Mouse (Mus musculus) hindbrain, embryonic 11.5 days (tissue): ENCODE data around the gene Tmcc1. TPM values are rescaled to one million over a fixed set of nuclear protein-coding genes. Genes with fewer than 3 reads are reported as not detected.

Source experiments
- ATAC-seq: fragments of 200-750 bp; cut with Nextera tagmentation; 2 replicates; pipeline ENCODE4 v1.8.0; 2017; ENCODE audit warnings: mild to moderate bottlenecking, moderate TSS enrichment, moderate library complexity; ENCODE audit not compliant: low FRiP score
- DNase-seq: peaks from one replicate; pipeline ENCODE4 v3.0.0-alpha.2; 2015; ENCODE audit warnings: low spot score
- H3K27ac ChIP-seq: fragments of 300-500 bp; sonication (generic); 2 replicates; pipeline ENCODE4 v1.5.1; 2014; ENCODE audit warnings: mild to moderate bottlenecking, low read depth, low read length
- H3K27me3 ChIP-seq: fragments of 300-500 bp; sonication (generic); 2 replicates; pipeline ENCODE4 v1.6.1; 2014; ENCODE audit warnings: mild to moderate bottlenecking, low read length, moderate library complexity, mixed read lengths; ENCODE audit not compliant: control insufficient read depth, insufficient read depth
- H3K36me3 ChIP-seq: fragments of 300-500 bp; sonication (generic); 2 replicates; pipeline ENCODE4 v1.6.1; 2014; ENCODE audit warnings: mild to moderate bottlenecking, low read length, moderate library complexity, mixed read lengths; ENCODE audit not compliant: control insufficient read depth, insufficient read depth
- H3K4me1 ChIP-seq: fragments of 300-500 bp; sonication (generic); replicated peaks from 2 replicates; pipeline ENCODE4 v1.6.1; 2014; ENCODE audit warnings: low read length, mixed read lengths; ENCODE audit not compliant: control insufficient read depth, insufficient read depth
- H3K4me2 ChIP-seq: fragments of 300-500 bp; sonication (generic); replicated peaks from 2 replicates; pipeline ENCODE4 v1.6.1; 2014; ENCODE audit warnings: mild to moderate bottlenecking, low read depth, low read length
- H3K4me3 ChIP-seq: fragments of 300-500 bp; sonication (generic); 2 replicates; pipeline ENCODE4 v1.5.1; 2014; ENCODE audit warnings: low read depth, low read length
- H3K9ac ChIP-seq: fragments of 300-500 bp; sonication (generic); 2 replicates; pipeline ENCODE4 v1.6.1; 2014; ENCODE audit warnings: low read depth, low read length
- H3K9me3 ChIP-seq: fragments of 300-500 bp; sonication (generic); 2 replicates; pipeline ENCODE4 v1.6.1; 2016; ENCODE audit warnings: low read length; ENCODE audit not compliant: control insufficient read depth
- whole genome bisulfite sequencing: fragments of 180-500 bp; shearing (Covaris S2); extraction: QIAGEN DNeasy Blood & Tissue Kit; methylation state at CpG from one replicate; pipeline ENCODE4 v1.1.7; 2014; 5-methylcytosine and 5-hydroxymethylcytosine counted together
- polyA plus RNA-seq: library from polyadenylated mRNA; unstranded; fragments of >200 nt; fragmentation: Nextera tagmentation; extraction: Ambion mirVana; gene quantifications from 2 replicates; pipeline ENCODE4 v1.2.1, GENCODE M21; 2014

Tmcc1 gene
- polyA plus RNA-seq, 1 experiment from 2014 or later, result 23.4 TPM

- peaks cover 10% of the 10 kb centered on the region for H3K4me1 ChIP-seq
- H3K4me2 ChIP-seq, result no peak overlapping the region
- 78% methylated on average over 7 of the region's 7 CpGs for WGBS
- H3K27me3 ChIP-seq, result peaks cover 12% of the 10 kb centered on the region
- no peak overlapping the region for H3K4me3 ChIP-seq
- ATAC-seq (no peak), DNase-seq (no peak)
- no peaks in the 10 kb centered on the region for H3K9me3 ChIP-seq
- no peak overlapping the region for H3K9ac ChIP-seq
- H3K27ac ChIP-seq, result no peak overlapping the region
- H3K36me3 ChIP-seq, result no peaks in the 10 kb centered on the region
Observed at GRCm38 (mm10) chr6:115998758-115999157, 194.5 kb downstream of the Tmcc1 start.

DNA sequence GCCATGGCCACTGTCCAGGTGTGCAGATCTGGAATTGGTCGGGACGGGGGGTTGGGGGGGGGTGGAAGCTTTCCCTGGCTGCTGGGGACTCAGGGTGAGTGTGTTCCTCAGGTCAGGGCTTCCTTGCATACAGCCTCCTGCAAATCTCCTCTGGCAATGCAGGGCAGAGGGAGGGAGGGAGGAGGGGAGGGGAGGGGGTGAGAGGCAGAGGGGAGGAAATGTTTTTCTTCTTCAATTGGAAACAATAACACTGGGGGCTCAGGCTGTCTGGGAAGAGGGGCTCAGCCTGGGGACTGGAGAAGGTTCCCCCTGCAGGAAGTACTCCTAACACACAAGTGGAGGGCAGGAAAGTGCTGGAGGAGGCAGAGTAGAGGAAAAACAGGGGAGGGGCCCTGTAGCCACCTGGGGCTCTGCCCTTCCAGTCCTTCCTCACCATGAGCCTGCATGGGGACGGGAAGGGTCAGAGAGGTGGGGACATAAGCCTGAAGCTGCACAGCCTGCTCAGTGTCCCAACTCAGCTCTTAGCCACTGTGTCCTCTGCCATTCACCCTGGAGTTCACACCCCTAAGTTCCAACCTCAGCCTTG lies 195.5 kb downstream of the Tmcc1 start:
- Histone ChIP-seq H3K9ac (no peak overlapping the region), H3K27me3 (peaks cover 21% of the 10 kb centered on the region), H3K9me3 (no peaks in the 10 kb centered on the region), H3K4me2 (0 out of 2 replicates have a peak overlapping the region, but pooled peaks have one; percentile 3), H3K36me3 (no peaks in the 10 kb centered on the region), H3K27ac (no peak overlapping the region), H3K4me1 (peaks cover 18% of the 10 kb centered on the region), H3K4me3 (no peak overlapping the region)
- DNase-seq, result no peak
- ATAC-seq, result no peak
- WGBS, result 23% methylated on average over 3 of the region's 3 CpGs

GRCm38 (mm10) chr6:115996171-115996851 lies 197.0 kb downstream of the Tmcc1 start:
- H3K4me1 ChIP-seq, result peaks cover 21% of the 10 kb centered on the region

GRCm38 (mm10) chr6:115995531-115995941 lies 197.8 kb downstream of the Tmcc1 start:
- H3K27ac ChIP-seq, result no peak overlapping the region
- H3K27me3 ChIP-seq, result peaks cover 31% of the 10 kb centered on the region
- ATAC-seq (no peak), DNase-seq (no peak)
- H3K4me1 ChIP-seq, result peaks cover 21% of the 10 kb centered on the region
- WGBS, result 70% methylated on average over 4 of the region's 4 CpGs
- H3K36me3 ChIP-seq, result no peaks in the 10 kb centered on the region
- H3K4me2 ChIP-seq, result no peak overlapping the region
- no peaks in the 10 kb centered on the region for H3K9me3 ChIP-seq
- H3K9ac ChIP-seq, result no peak overlapping the region
- no peak overlapping the region for H3K4me3 ChIP-seq

More at GRCm38 (mm10) chr6:115996171-115996851, 197.0 kb downstream of the Tmcc1 start:
- H3K27ac ChIP-seq, result no peak overlapping the region
- peaks cover 31% of the 10 kb centered on the region for H3K27me3 ChIP-seq
- no peak overlapping the region for H3K4me3 ChIP-seq
- H3K9me3 ChIP-seq, result no peaks in the 10 kb centered on the region
- H3K4me2 ChIP-seq, result no peak overlapping the region
- DNase-seq (no peak), ATAC-seq (no peak)
- H3K9ac ChIP-seq, result no peak overlapping the region
- no peaks in the 10 kb centered on the region for H3K36me3 ChIP-seq
- 43% methylated on average over 6 of the region's 6 CpGs for WGBS

- H3K9ac ChIP-seq, result peak within 1 kb of the TSS; percentile 40
- WGBS, result 0% methylated on average over 19 of the region's 51 CpGs
- ATAC-seq (peak; percentile 76), DNase-seq (peak; percentile 89)
- H3K27ac ChIP-seq, result 0 out of 2 replicates have a peak within 1 kb of the TSS, but pooled peaks have one; percentile 17
- no peaks in the 10 kb centered on the region for H3K9me3 ChIP-seq
- peak within 1 kb of the TSS; percentile 84 for H3K4me2 ChIP-seq
- H3K4me3 ChIP-seq, result peak within 1 kb of the TSS; percentile 46
- peaks cover 21% of the 10 kb centered on the region for H3K4me1 ChIP-seq
- peaks cover 31% of the 10 kb centered on the region for H3K27me3 ChIP-seq
- H3K36me3 ChIP-seq, result no peaks in the 10 kb centered on the region
Observed at GRCm38 (mm10) chr6:115994877-115995520, 198.3 kb downstream of the Tmcc1 start, which contains the start of gene Plxnd1. Gene Plxnd1, minus strand, starts transcription at chr6:115995005.

- H3K9ac ChIP-seq, result peak overlapping the region; percentile 40; the same call in 1 of the 2 replicates
- DNase-seq, result peak; percentile 50
- H3K27me3 ChIP-seq, result peaks cover 31% of the 10 kb centered on the region
- H3K27ac ChIP-seq, result 0 out of 2 replicates have a peak overlapping the region, but pooled peaks have one; percentile 17
- WGBS, result 2% methylated on average over 84 of the region's 93 CpGs
- no peaks in the 10 kb centered on the region for H3K9me3 ChIP-seq
- ATAC-seq, result no peak
- no peaks in the 10 kb centered on the region for H3K36me3 ChIP-seq
- H3K4me3 ChIP-seq, result peak overlapping the region; percentile 46
- peaks cover 21% of the 10 kb centered on the region for H3K4me1 ChIP-seq
- H3K4me2 ChIP-seq, result peak overlapping the region; percentile 84
Observed at GRCm38 (mm10) chr6:115994146-115994876, 199.0 kb downstream of the Tmcc1 start.

GRCm38 (mm10) chr6:115993463-115994145 lies 199.7 kb downstream of the Tmcc1 start:
- Histone ChIP-seq H3K4me1 (peaks cover 21% of the 10 kb centered on the region), H3K9ac (peak overlapping the region; percentile 40; the same call in 1 of the 2 replicates), H3K4me3 (peak overlapping the region; percentile 46), H3K9me3 (no peaks in the 10 kb centered on the region), H3K27me3 (peaks cover 31% of the 10 kb centered on the region), H3K27ac (0 out of 2 replicates have a peak overlapping the region, but pooled peaks have one; percentile 17), H3K4me2 (peak overlapping the region; percentile 84), H3K36me3 (no peaks in the 10 kb centered on the region)
- ATAC-seq, result no peak
- DNase-seq, result peak; percentile 58
- 3% methylated on average over 83 of the region's 86 CpGs for WGBS

- no peak for DNase-seq
- peak overlapping the region; percentile 46 for H3K4me3 ChIP-seq
- no peak overlapping the region for H3K9ac ChIP-seq
- ATAC-seq, result no peak
- no peaks in the 10 kb centered on the region for H3K9me3 ChIP-seq
- H3K27me3 ChIP-seq, result peaks cover 31% of the 10 kb centered on the region
- peak overlapping the region; percentile 84 for H3K4me2 ChIP-seq
- 46% methylated on average over 6 of the region's 6 CpGs for WGBS
- no peaks in the 10 kb centered on the region for H3K36me3 ChIP-seq
- peaks cover 17% of the 10 kb centered on the region for H3K4me1 ChIP-seq
- H3K27ac ChIP-seq, result no peak overlapping the region
Observed at GRCm38 (mm10) chr6:115992981-115993380, 200.3 kb downstream of the Tmcc1 start.
